Mouse (Mus musculus) ES-E14 (cell line): ENCODE data around the gene Gabrp. TPM values are rescaled to one million over a fixed set of nuclear protein-coding genes. Genes with fewer than 3 reads are reported as not detected.

Source experiments
- DNase-seq: peaks from one replicate; pipeline ENCODE4 v3.0.0-alpha.2; 2013; ENCODE audit warnings: low read depth, low spot score
- H3K27ac ChIP-seq: 2 replicates; pipeline ENCODE4 v1.5.1; 2012; ENCODE audit warnings: low read depth, mild to moderate bottlenecking, low read length, moderate library complexity, mixed read lengths; ENCODE audit not compliant: poor library complexity, insufficient read depth, severe bottlenecking
- H3K36me3 ChIP-seq: 2 replicates; pipeline ENCODE4 v1.6.1; 2012; ENCODE audit warnings: mild to moderate bottlenecking, low read length, moderate library complexity, mixed read lengths; ENCODE audit not compliant: control insufficient read depth, poor library complexity, insufficient read depth, severe bottlenecking
- H3K4me1 ChIP-seq, 2 experiments: fragments of 150-350 bp in 1 of 2; sonication (generic) in 1 of 2; 2 replicates each; pipeline ENCODE4 v1.6.1; 2012; ENCODE audit warnings: low read length in 2 of 2, mild to moderate bottlenecking in 1 of 2, mixed read lengths in 1 of 2; ENCODE audit not compliant: control insufficient read depth in 2 of 2, insufficient read depth in 2 of 2, poor library complexity in 1 of 2
- H3K4me3 ChIP-seq, 2 experiments: fragments of 150-350 bp in 1 of 2; sonication (generic) in 1 of 2; 2 replicates each; pipeline ENCODE4 v1.5.1; 2012; ENCODE audit warnings: low read length in 2 of 2, low read depth in 1 of 2, mild to moderate bottlenecking in 1 of 2, mixed read lengths in 1 of 2; ENCODE audit not compliant: insufficient read depth in 1 of 2, poor library complexity in 1 of 2, severe bottlenecking in 1 of 2
- H3K9ac ChIP-seq: 2 replicates; pipeline ENCODE4 v1.6.1; 2012; ENCODE audit warnings: low read depth, mild to moderate bottlenecking, low read length, mixed read lengths; ENCODE audit not compliant: poor library complexity, insufficient read depth, severe bottlenecking
- H3K9me3 ChIP-seq: fragments of 150-350 bp; sonication (generic); 2 replicates; pipeline ENCODE4 v1.6.1; 2012; ENCODE audit warnings: low read depth, mild to moderate bottlenecking, low read length; ENCODE audit not compliant: control insufficient read depth, insufficient read depth
- CHD2 ChIP-seq: IDR thresholded peaks from 2 replicates; pipeline ENCODE4 v1.6.1; 2014; ENCODE audit warnings: mild to moderate bottlenecking, low read depth, low read length, inconsistent platforms
- HCFC1 ChIP-seq: IDR thresholded peaks from 2 replicates; pipeline ENCODE4 v1.6.1; 2012; ENCODE audit warnings: low read length, inconsistent platforms, borderline replicate concordance; ENCODE audit not compliant: insufficient read depth
- MAFK ChIP-seq: IDR thresholded peaks from 2 replicates; pipeline ENCODE4 v1.6.1; 2014; ENCODE audit warnings: mild to moderate bottlenecking, low read depth, low read length, inconsistent platforms; ENCODE audit not compliant: insufficient read depth
- ZC3H11A ChIP-seq: IDR thresholded peaks from 2 replicates; pipeline ENCODE4 v1.6.1; 2012; ENCODE audit warnings: low read depth, mild to moderate bottlenecking, inconsistent platforms, low read length, borderline replicate concordance
- ZNF384 ChIP-seq: IDR thresholded peaks from 2 replicates; pipeline ENCODE4 v1.6.1; 2012; ENCODE audit warnings: low read depth, low read length, inconsistent platforms
- in situ Hi-C, 2 experiments: fragments of 600-800 bp; cut with MboI; formaldehyde crosslinking; loops; one replicate each; pipeline ENCODE4 v1.15.1; 2025; ENCODE audit warnings: low sequenced_read_pairs in 2 of 2, inconsistent platforms in 1 of 2; ENCODE audit not compliant: unreplicated experiment in 2 of 2
- total RNA-seq: library from RNA; depleted of rRNA; stranded (reverse); fragments of 300-350 nt; gene quantifications from 2 replicates; pipeline ENCODE4 v1.2.3, GENCODE M21; 2012

Gene Gabrp
- total RNA-seq, 1 experiment = 0.36 TPM

DNA sequence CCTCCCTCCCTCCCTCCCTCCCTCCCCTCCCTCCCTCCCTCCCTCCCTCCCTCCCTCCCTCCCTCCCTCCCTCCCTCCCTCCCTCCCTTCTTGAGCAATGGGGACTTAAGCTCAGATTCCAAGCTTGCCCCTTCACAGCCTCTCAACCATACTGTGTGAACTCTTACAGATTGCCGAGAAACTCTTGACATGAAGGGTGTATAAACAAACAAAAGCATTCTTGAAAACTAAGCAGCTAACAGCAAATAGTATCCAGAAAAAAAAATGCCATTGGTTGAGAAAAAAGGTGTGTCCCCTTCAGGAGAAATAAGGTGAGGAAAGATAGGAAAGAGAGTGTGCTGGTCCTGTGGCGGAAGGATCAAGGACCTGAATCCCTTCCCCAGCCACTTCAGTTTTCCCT lies 24.4 kb upstream of the Gabrp start:
- no peak for TF ChIP-seq ZC3H11A
- no peak for TF ChIP-seq CHD2
- no peak for TF ChIP-seq ZNF384
- no peak for TF ChIP-seq HCFC1
- H3K4me3 ChIP-seq = no peak overlapping the region
- H3K27ac ChIP-seq = no peak overlapping the region
- DNase-seq = no peak
- H3K9ac ChIP-seq = no peak overlapping the region
- H3K4me1 ChIP-seq = peaks cover 7 to 8% of the 10 kb centered on the region in 2 experiments; a peak in 2 of 4 replicates
- in situ Hi-C loops = loop anchor here in 1 of 2 experiments (25.0 kb wide), 1 partner anchor 416 kb away; no protein-coding TSS in a partner anchor
- no peaks in the 10 kb centered on the region for H3K9me3 ChIP-seq
- no peaks in the 10 kb centered on the region for H3K36me3 ChIP-seq

DNA sequence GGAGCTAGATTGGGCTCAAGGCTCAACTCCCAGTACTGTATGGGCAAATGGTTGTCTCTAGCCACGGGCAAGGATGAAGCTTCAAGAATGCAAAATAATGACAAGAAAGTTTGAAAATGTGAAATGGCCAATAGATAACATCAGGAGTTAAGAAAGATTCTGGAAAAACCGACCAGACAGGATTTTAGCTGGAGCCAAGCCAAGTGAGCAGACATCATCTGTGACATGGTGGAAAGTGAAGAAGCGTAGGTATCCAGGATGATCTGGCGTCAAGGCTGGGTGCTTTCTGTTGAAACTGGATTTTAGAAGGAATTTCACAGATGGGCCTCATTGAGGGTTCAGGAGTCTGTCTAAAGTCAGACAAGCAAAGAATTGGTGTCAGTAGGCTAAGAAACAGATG lies 20.2 kb upstream of the Gabrp start, which contains the start of gene D130052B06Rik:
TSS of gene D130052B06Rik (plus strand) at position 317 of the 400 bp plus-strand sequence.
- peaks cover 3 to 4% of the 10 kb centered on the region in 2 experiments; a peak in 1 of 4 replicates for H3K4me1 ChIP-seq
- H3K27ac ChIP-seq = no peak within 1 kb of the TSS
- no peak within 1 kb of the TSS for H3K4me3 ChIP-seq
- H3K36me3 ChIP-seq = no peaks in the 10 kb centered on the region
- H3K9ac ChIP-seq = no peak within 1 kb of the TSS
- in situ Hi-C loops = no loop called here
- H3K9me3 ChIP-seq = no peaks in the 10 kb centered on the region
- no peak for DNase-seq
- TF ChIP-seq ZNF384 (no peak), CHD2 (no peak), MAFK (no peak), ZC3H11A (no peak), HCFC1 (no peak)

DNA sequence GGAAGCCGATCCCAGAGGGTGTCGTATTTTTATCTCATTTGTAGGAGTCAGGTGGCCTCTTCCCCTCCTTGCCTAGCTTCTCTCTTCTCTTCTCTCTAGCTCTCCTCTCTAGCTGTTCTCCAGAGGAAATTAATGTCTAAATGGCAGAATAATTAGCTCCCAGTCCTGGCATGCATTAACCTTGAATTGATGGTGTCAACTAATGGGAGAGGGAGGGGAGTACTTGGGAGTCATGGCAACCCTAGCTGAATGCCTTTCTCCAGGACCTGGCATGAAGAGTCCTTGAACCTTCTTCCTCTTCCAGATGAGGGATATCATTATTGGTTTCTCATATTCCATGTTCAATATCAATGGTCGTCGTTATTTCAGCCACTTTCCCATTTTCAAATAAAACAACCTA lies 17.9 kb upstream of the Gabrp start:
- Histone ChIP-seq H3K4me1 (peaks cover 3 to 4% of the 10 kb centered on the region in 2 experiments; a peak in 1 of 4 replicates), H3K36me3 (no peaks in the 10 kb centered on the region), H3K4me3 (no peak overlapping the region), H3K27ac (no peak overlapping the region), H3K9me3 (no peaks in the 10 kb centered on the region), H3K9ac (no peak overlapping the region)
- DNase-seq = no peak
- TF ChIP-seq HCFC1 = no peak
- TF ChIP-seq ZNF384 = no peak
- TF ChIP-seq ZC3H11A = no peak
- no peak for TF ChIP-seq MAFK
- TF ChIP-seq CHD2 = no peak
- in situ Hi-C loops = no loop called here

DNA sequence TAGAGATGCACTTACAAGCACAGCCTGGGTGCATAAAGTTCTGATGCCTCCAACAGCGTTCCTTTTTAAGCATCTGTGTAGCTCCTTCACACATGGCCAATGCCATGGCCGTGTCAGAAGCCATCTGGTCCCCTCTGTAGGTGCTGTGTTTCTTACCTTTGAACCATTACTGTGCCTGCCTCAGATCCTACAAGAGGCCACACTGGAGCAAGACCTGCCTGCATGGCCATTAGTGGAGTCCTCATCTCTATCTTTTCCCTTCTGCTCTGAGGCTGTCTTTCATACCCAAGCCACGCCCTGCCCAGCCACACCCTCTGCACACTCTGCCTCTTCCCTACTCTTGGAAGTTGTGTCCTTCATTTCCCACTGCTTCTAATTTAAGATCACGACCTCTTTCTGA lies 14.1 kb upstream of the Gabrp start:
- no peak for DNase-seq
- Histone ChIP-seq H3K9me3 (no peaks in the 10 kb centered on the region), H3K27ac (no peak overlapping the region), H3K36me3 (no peaks in the 10 kb centered on the region), H3K4me1 (no peaks in the 10 kb centered on the region), H3K4me3 (no peak overlapping the region), H3K9ac (no peak overlapping the region)
- TF ChIP-seq ZNF384 (no peak), HCFC1 (no peak), CHD2 (no peak), ZC3H11A (no peak), MAFK (no peak)
- in situ Hi-C loops = no loop called here

DNA sequence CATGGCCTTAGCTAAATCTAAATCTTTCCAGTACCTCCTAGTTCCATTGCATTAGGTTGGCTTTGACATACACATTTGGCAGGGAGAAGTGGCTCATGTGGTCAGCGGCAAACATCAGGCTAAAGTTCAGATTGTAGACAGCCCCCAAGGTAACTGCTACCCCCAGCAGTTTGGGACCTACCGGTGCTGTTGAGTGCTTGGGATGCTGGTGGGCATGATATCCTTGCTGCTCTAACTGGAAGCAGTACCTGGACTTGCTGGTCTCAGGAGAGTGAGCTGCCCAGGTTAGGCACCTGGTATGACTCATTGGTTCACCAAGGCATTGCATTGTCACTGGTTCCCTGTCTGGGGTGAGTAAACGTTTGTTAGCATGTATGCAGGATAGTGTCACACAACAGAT lies 12.0 kb upstream of the Gabrp start:
- Histone ChIP-seq H3K27ac (no peak overlapping the region), H3K9ac (no peak overlapping the region), H3K4me1 (no peaks in the 10 kb centered on the region), H3K4me3 (no peak overlapping the region), H3K36me3 (no peaks in the 10 kb centered on the region), H3K9me3 (no peaks in the 10 kb centered on the region)
- no peak for TF ChIP-seq ZNF384
- no peak for TF ChIP-seq CHD2
- TF ChIP-seq ZC3H11A = no peak
- no peak for TF ChIP-seq HCFC1
- TF ChIP-seq MAFK = no peak
- in situ Hi-C loops = no loop called here
- no peak for DNase-seq
